Mouse (Mus musculus): ENCODE measurements at regions not wholly inside any gene's neighbourhood (a gene's known extent, or its start where the extent isn't known, plus 50 kb on each side); places are given as distances from the start of the nearest gene placed in this dataset.
A peak's percentile ranks its signal among the peaks of the same experiment; 100 is the strongest.

DNA sequence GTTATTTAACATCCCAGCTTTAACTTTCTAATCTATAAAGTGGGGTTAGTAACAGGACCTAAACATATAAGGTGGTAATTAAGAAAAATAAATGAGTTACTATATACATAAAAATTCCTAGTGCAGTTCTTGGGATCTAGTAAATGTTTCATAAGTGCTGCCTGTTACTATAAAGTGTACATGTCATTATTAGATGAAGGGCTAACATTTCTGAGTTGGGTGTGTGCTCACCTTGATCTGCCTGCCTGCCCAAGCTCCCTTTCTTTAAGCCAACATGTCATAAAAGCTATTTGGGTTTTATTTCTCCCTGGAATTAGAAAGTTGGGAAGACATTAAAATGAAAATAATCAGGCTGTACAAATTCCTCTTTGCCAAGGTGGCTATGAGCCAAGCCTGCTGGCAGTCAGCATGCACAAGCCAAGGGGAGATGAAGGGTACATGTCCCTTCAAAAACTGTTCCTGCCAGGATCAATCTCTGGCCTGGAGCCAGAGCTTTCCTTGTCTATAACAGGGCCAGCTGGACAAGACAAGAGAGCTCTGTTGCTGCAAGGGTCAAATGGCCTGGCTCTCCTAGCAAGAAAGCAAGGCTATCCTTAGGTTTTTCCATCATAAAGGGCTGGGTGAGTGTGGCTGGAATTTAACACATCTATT, 59.9 kb upstream of the Usp24 start:
- Histone ChIP-seq H3K4me2 (ENCODE audit: low read length) (no peak overlapping the region), H3K27ac (ENCODE audit: low read length) (peak overlapping the region; percentile 39; the same call in 1 of the 2 replicates), H3K36me3 (ENCODE audit: control insufficient read depth, insufficient read depth, low read length) (no peaks in the 10 kb centered on the region), H3K9ac (ENCODE audit: low read depth, low read length) (no peak overlapping the region), H3K4me1 (ENCODE audit: control insufficient read depth, insufficient read depth, low read length) (0 out of 2 replicates have a peak, but pooled peaks cover 3% of the 10 kb centered on the region), H3K9me3 (replicated peaks; ENCODE audit: control insufficient read depth, low read length, poor library complexity, severe bottlenecking) (no peaks in the 10 kb centered on the region), H3K4me3 (ENCODE audit: low read depth, low read length) (no peak overlapping the region), H3K27me3 (ENCODE audit: control insufficient read depth, insufficient read depth, low read depth, low read length) (no peaks in the 10 kb centered on the region)
- ATAC-seq = peak; percentile 72

DNA sequence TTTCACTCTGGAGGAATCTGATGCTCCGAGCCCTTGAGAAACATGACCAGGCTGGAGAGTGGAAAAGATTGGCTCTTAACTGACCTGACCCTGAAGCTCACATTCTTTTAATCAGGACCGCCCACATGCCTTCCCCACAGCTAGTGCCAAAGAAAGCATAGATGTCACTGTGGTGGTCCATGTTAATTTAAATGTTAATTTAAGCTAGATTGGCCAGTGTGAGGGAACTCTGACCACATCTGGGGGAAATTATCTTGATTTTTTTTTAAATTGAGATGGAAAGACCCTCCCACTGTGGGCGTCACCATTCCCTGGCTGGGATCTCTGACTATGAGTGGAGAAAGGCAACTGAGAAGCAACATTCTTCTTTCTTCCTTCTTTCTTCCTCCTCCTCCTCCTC, 54.6 kb upstream of the Usp24 start:
- no peak overlapping the region for H3K27ac ChIP-seq (ENCODE audit: low read length)
- H3K4me3 ChIP-seq (ENCODE audit: low read depth, low read length) = no peak overlapping the region
- no peak overlapping the region for H3K9ac ChIP-seq (ENCODE audit: low read depth, low read length)
- 80% methylated on average over 3 of the region's 3 CpGs for WGBS
- H3K4me1 ChIP-seq (ENCODE audit: control insufficient read depth, insufficient read depth, low read length) = peaks cover 4% of the 10 kb centered on the region
- no peaks in the 10 kb centered on the region for H3K36me3 ChIP-seq (ENCODE audit: control insufficient read depth, insufficient read depth, low read length)
- ATAC-seq = no peak
- no peak overlapping the region for H3K4me2 ChIP-seq (ENCODE audit: low read length)
- H3K27me3 ChIP-seq (ENCODE audit: control insufficient read depth, insufficient read depth, low read depth, low read length) = no peaks in the 10 kb centered on the region
- H3K9me3 ChIP-seq (replicated peaks; ENCODE audit: control insufficient read depth, low read length, poor library complexity, severe bottlenecking) = no peaks in the 10 kb centered on the region

DNA sequence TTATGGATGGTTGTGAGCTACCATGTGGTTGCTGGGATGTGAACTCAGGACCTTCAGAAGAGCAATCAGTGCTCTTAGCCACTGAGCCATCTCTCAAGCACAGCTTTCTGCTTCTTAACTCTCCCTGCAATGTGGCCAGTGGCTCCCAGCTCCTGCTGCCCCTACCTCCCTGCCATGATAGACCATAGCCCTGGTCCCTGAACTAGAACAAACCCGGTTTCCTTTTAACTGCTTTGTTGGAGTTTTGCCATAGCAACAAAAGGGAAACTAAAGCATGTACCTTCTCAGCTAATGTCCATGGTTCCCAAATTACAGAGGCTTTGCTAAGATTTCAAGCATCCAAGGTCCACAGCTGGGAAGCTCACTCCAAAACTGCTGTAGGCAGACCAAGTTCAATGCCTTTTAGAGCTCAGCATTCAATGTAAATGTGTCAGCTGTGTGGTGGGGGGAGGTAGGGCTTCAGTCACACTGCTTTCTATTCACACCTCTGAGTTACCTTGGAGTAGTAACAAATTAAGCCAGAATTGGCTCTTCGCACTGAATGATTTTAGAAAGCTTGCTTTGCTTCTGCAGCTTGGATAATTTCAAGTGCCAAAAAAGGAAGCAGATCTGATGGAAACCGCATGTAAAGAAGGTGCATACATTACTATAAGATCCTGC, 54.0 kb upstream of the Usp24 start:
- Histone ChIP-seq H3K4me3 (ENCODE audit: low read depth, low read length) (no peak overlapping the region), H3K9me3 (replicated peaks; ENCODE audit: control insufficient read depth, low read length, poor library complexity, severe bottlenecking) (no peaks in the 10 kb centered on the region), H3K4me2 (ENCODE audit: low read length) (no peak overlapping the region), H3K36me3 (ENCODE audit: control insufficient read depth, insufficient read depth, low read length) (no peaks in the 10 kb centered on the region), H3K27ac (ENCODE audit: low read length) (peak overlapping the region; percentile 52; the same call in 1 of the 2 replicates), H3K27me3 (ENCODE audit: control insufficient read depth, insufficient read depth, low read depth, low read length) (no peaks in the 10 kb centered on the region), H3K9ac (ENCODE audit: low read depth, low read length) (no peak overlapping the region), H3K4me1 (ENCODE audit: control insufficient read depth, insufficient read depth, low read length) (peaks cover 3% of the 10 kb centered on the region)
- WGBS = 51% methylated on average over 3 of the region's 3 CpGs
- no peak for ATAC-seq

DNA sequence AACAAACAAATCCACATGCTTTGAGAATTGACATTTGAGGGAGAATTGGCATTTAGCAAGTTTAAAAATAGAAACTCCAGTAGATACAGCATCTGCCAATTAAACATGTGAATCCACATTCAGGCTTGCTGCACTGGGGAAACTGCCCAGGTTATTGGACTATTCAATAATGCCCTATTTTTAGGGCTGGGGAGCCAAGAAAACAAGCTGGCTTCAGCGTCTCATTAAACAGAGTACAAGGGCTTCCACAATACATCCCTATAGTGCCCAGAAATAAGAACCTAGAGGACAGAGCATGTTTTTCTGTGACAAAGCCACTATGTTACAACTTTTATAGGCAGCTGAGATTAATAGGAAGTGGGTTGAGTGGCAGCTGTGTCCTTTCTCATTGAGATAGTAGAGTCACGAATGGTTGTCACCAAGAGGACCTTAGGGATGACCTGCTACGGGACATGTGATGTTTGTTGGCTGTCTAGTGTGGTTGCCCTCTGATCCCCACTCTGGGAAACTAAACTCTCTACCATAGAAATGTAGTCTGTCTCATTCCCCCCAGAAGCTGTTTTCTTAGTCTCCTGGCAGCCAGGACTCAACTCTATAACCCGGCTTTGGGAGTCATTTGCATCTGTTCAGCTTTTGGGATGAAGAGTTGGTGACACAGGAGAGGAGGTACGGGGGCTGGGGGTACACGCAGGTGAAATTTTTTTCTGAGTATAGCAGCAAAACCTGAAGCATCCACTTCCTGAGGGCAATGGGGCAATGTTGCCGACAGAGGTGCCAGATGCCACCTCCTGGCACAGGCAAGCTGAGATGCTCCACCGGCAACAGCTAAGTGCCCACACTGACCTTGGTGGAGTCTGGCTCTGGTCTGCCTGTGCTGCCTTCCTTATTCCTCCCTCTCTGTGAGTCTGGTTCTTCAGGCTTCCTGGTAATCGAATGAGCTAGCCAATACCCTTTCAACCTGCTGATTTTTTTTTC, 53.0 kb upstream of the Usp24 start:
- WGBS = 82% methylated on average over 9 of the region's 9 CpGs

More for the DNA sequence above, 53.0 kb upstream of the Usp24 start:
- Histone ChIP-seq H3K9me3 (replicated peaks; ENCODE audit: control insufficient read depth, low read length, poor library complexity, severe bottlenecking) (no peaks in the 10 kb centered on the region), H3K4me2 (ENCODE audit: low read length) (no peak overlapping the region), H3K27me3 (ENCODE audit: control insufficient read depth, insufficient read depth, low read depth, low read length) (no peaks in the 10 kb centered on the region), H3K4me3 (ENCODE audit: low read depth, low read length) (no peak overlapping the region), H3K9ac (ENCODE audit: low read depth, low read length) (no peak overlapping the region), H3K36me3 (ENCODE audit: control insufficient read depth, insufficient read depth, low read length) (no peaks in the 10 kb centered on the region), H3K4me1 (ENCODE audit: control insufficient read depth, insufficient read depth, low read length) (peaks cover 3% of the 10 kb centered on the region), H3K27ac (ENCODE audit: low read length) (no peak overlapping the region)
- no peak for ATAC-seq
